Mouse (Mus musculus): Measurements from ENCODE around the gene Cxcl9. TPM values are rescaled to one million over a fixed set of nuclear protein-coding genes. Genes with fewer than 3 reads are reported as not detected.
A peak's percentile ranks its signal among the peaks of the same experiment; 100 is the strongest.

The Cxcl9 gene
- total RNA-seq, 4 experiments from 2014 or later: 0.79 to 1.8 (median 1.2) TPM

GRCm38 (mm10) chr5:92282571-92282970 lies 45.3 kb downstream of the Cxcl9 start:
- DNase-seq (ENCODE audit: low spot score): no peak

DNA sequence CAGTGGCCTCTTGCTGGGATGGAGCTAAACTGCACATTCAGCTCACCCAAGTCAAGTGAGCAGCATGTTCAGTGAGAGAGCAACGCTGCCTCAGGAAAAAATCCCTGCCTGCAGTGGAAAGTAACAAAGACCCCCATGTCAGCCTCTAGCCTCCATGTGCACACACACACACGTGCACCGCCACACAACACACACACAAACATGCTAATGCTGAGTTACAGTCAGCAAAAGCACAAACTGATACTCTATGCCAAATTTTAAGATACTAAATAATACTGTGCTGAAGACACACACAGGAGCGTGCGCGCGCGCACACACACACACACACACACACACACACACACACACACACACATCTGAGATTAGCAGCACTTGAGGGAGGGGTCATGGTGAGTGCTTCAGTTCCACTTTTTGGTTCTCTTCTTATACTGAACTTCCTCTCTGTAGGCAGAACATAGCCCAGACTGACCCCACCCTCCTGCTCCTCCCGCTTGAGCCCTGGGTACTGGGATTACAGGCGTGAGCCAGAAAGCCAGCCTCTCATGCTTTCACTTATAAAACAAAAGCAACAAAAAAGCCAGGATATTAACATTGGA lies 48.8 kb downstream of the Cxcl9 start:
- DNase-seq (ENCODE audit: low spot score): no peak

DNA sequence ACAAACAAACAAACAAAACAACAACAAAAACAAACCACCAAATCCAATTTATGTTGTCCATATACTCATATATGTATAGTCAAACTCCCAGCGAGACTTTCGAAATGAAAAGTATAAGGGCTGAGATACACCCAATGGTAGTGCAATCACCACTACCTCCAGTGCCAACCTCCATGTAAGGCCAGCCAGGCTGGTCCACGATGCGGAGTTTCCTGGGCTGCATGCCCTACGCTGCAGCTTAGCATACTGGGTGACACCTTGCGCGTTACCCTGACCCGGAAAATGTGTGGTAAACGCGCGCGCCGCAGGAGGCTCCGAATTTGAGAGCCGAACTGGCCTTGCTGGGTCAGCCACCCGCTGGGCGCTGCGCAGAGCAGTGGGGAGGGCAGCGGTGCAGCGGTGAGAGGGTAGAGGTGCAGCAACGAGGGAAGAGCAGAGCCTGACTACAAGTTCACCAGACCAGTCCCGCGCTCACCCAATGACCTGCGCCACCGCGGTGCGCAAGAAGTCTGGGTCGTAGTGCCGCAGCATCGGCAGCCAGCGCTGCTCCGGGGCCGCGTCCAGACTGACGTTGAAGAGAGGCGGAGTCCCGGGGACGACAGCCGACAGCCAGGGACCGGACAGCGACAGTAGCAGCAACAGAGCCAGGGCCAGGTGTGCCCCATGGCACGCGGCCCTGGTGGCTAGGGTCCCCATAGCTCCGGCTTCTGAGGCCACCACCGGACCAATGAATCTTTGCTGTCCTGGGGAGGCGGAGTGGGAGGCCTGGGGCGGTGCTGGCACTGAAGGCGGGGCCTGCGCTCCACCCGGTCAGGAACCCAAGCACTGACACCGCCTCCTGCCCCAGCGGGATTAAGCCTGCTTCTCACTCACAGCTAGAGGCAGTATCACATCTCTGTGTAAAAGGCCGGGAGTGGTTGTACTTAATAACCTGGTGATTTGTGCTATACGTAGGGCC lies 50.2 kb downstream of the Cxcl9 start, which contains the start of gene Naaa:
TSS of gene Naaa (minus strand) at position 734 of the 958 bp plus-strand sequence.
- DNase-seq (ENCODE audit: low spot score): peak; percentile 90

Other genes with a start within 250 kb of the Cxcl9 start
- 10 to 100 TPM; 55.3 to 63.0 (median 57.9) TPM for gene G3bp2, start 244.4 kb downstream of the Cxcl9 start, total RNA-seq (2022)
- gene Uso1, start 190.1 kb downstream of the Cxcl9 start, total RNA-seq (2022): 10 to 100 TPM; 43.0 to 49.2 (median 46.7) TPM
- not detected for gene U90926, start 112.7 kb downstream of the Cxcl9 start, total RNA-seq (2022)
- not detected for gene Ppef2, start 71.8 kb downstream of the Cxcl9 start, total RNA-seq (2022)
- 10 to 100 TPM; 15.9 to 21.7 (median 18.8) TPM for gene Naaa, start 49.9 kb downstream of the Cxcl9 start, total RNA-seq (2022)
- gene Sdad1, start 17.6 kb downstream of the Cxcl9 start, total RNA-seq (2022): 10 to 100 TPM; 10.8 to 12.5 (median 11.4) TPM
- gene Art3, start 3.7 kb upstream of the Cxcl9 start, total RNA-seq (2022): 100 to 1,000 TPM; 573 to 758 (median 670) TPM
- gene Cxcl10, start 20.8 kb upstream of the Cxcl9 start, total RNA-seq (2022): not detected
- 10 to 100 TPM; 12.1 to 18.4 (median 16.2) TPM for gene Nup54, start 107.1 kb upstream of the Cxcl9 start, total RNA-seq (2022)
- gene Scarb2, start 178.8 kb upstream of the Cxcl9 start, total RNA-seq (2022): 10 to 100 TPM; 84.5 to 87.7 (median 86.8) TPM
- not detected for gene Fam47e, start 227.0 kb upstream of the Cxcl9 start, total RNA-seq (2022)